Mouse (Mus musculus): Measurements from ENCODE around the gene Gga1.

- no peak for TF ChIP-seq POLR2A (IDR thresholded peaks at IDR 0.05; ENCODE audit: control insufficient read depth, low read depth, low read length)
- no peak for TF ChIP-seq CTCF (IDR thresholded peaks at IDR 0.05; ENCODE audit: control insufficient read depth, insufficient read depth, insufficient replicate concordance, low read depth, low read length)
Observed at GRCm38 (mm10) chr15:78927788-78928457, 50.9 kb downstream of the Gga1 start.

Data from testis, adult 2 months (tissue).